Mouse (Mus musculus) kidney, postnatal 14 days (tissue): ENCODE measurements around the gene Igsf1.

Experiments
- DNase-seq: peaks from one replicate; pipeline ENCODE4 v3.0.0; 2022; ENCODE audit warnings: mixed read lengths

The Igsf1 gene

GRCm38 (mm10) chrX:49797213-49798019, at the start of gene Igsf1:
TSS of gene Igsf1 (minus strand) at chrX:49797749.
- DNase-seq, result peak; percentile 25

GRCm38 (mm10) chrX:49770828-49771227, 26.7 kb downstream of the Igsf1 start:
- DNase-seq, result no peak

- DNase-seq, result no peak
Observed at GRCm38 (mm10) chrX:49745192-49745591, 52.4 kb downstream of the Igsf1 start.

- DNase-seq, result no peak
Observed at GRCm38 (mm10) chrX:49734959-49735358, 62.6 kb downstream of the Igsf1 start, which contains the start of gene Olfr1321. TSS of gene Olfr1321 (minus strand) at chrX:49735059.
